In genomic region chr2:154933884-154934283, GRCm38 (mm10) we compare ENCODE assay signal across 12 mouse cellular contexts. TPM values are rescaled to one million over a fixed set of nuclear protein-coding genes. Genes with fewer than 3 reads are reported as not detected.
DNase-seq lines count a peak whose midpoint lies in the region; ATAC-seq and TF ChIP-seq lines count a peak whose summit lies in the region.
"Had no signal": no experiment of that assay in that cellular context is flagged by ENCODE, and none has a peak within 500 bp of the region (broad histone marks: within the 10 kb centered on the region; RNA-seq: fewer than 3 reads in every experiment).

No protein-coding gene starts in this region.

- no peaks in the 10 kb centered on the region for H3K4me1 ChIP-seq in intestine, postnatal 0 days (replicated peaks; ENCODE audit: control insufficient read depth, insufficient read depth, low read length)
- no peaks in the 10 kb centered on the region for H3K4me1 ChIP-seq in intestine, embryonic 16.5 days (ENCODE audit: control insufficient read depth, insufficient read depth, low read length)
- H3K4me1 ChIP-seq in embryonic facial prominence, embryonic 15.5 days, result no peaks in the 10 kb centered on the region

- H3K4me2 ChIP-seq in intestine, postnatal 0 days (replicated peaks; ENCODE audit: low read depth), result no peak overlapping the region
- H3K4me2 ChIP-seq in intestine, embryonic 16.5 days (ENCODE audit: low read depth, low read length), result no peak overlapping the region
- H3K4me2 ChIP-seq in embryonic facial prominence, embryonic 15.5 days (replicated peaks), result no peak overlapping the region

- H3K9ac ChIP-seq in intestine, postnatal 0 days (ENCODE audit: low read depth, low read length), result no peak overlapping the region
- no peak overlapping the region for H3K9ac ChIP-seq in intestine, embryonic 16.5 days (ENCODE audit: low read depth, low read length)
- no peak overlapping the region for H3K9ac ChIP-seq in embryonic facial prominence, embryonic 15.5 days

- DNase-seq in testis, postnatal 10 days (ENCODE audit: low spot score), result peak; percentile 14
- DNase-seq in testis, postnatal 14 days (ENCODE audit: low spot score), result no peak
- no peak for DNase-seq in urinary bladder, postnatal 25 days (ENCODE audit: low spot score)
- no peak for DNase-seq in cerebellum, postnatal 25 days
- DNase-seq: adrenal gland, postnatal 25 days; cerebellum, adult 18-20 months; gastrocnemius, postnatal 10 days; kidney, adult 9 months had no signal

- no peak overlapping the region for H3K27ac ChIP-seq in intestine, postnatal 0 days (ENCODE audit: low read depth, low read length)
- H3K27ac ChIP-seq in intestine, embryonic 16.5 days (ENCODE audit: low read length), result no peak overlapping the region
- 0 out of 2 replicates have a peak overlapping the region, but pooled peaks have one; percentile 39 for H3K27ac ChIP-seq in embryonic facial prominence, embryonic 15.5 days (replicated peaks)

- H3K27me3 ChIP-seq in intestine, postnatal 0 days (replicated peaks; ENCODE audit: control insufficient read depth, insufficient read depth, low read length), result no peaks in the 10 kb centered on the region
- no peaks in the 10 kb centered on the region for H3K27me3 ChIP-seq in intestine, embryonic 16.5 days (replicated peaks; ENCODE audit: control insufficient read depth, insufficient read depth, low read length)
- 0 out of 2 replicates have a peak, but pooled peaks cover 2% of the 10 kb centered on the region for H3K27me3 ChIP-seq in embryonic facial prominence, embryonic 15.5 days

- WGBS in intestine, postnatal 0 days, result 60% methylated on average over 4 of the region's 4 CpGs
- WGBS in intestine, embryonic 16.5 days, result 64% methylated on average over 4 of the region's 4 CpGs
- WGBS in embryonic facial prominence, embryonic 15.5 days, result 28% methylated on average over 4 of the region's 4 CpGs

- H3K9me3 ChIP-seq in intestine, postnatal 0 days (ENCODE audit: control insufficient read depth), result no peaks in the 10 kb centered on the region
- no peaks in the 10 kb centered on the region for H3K9me3 ChIP-seq in intestine, embryonic 16.5 days (ENCODE audit: control insufficient read depth, low read length)
- H3K9me3 ChIP-seq in embryonic facial prominence, embryonic 15.5 days (replicated peaks), result no peaks in the 10 kb centered on the region

- peak; percentile 45 for TF ChIP-seq CTCF in intestine, postnatal 0 days (IDR thresholded peaks at IDR 0.05; ENCODE audit: low read depth)

- ATAC-seq in intestine, postnatal 0 days, result no peak
- no peak for ATAC-seq in intestine, embryonic 16.5 days
- ATAC-seq in embryonic facial prominence, embryonic 15.5 days (ENCODE audit: insufficient number of reproducible peaks, low FRiP score, low TSS enrichment, low read depth), result no peak
- ATAC-seq: midbrain, embryonic 16.5 days had no signal

- no peaks in the 10 kb centered on the region for H3K36me3 ChIP-seq in intestine, postnatal 0 days (ENCODE audit: control insufficient read depth, insufficient read depth)
- H3K36me3 ChIP-seq in intestine, embryonic 16.5 days (ENCODE audit: control insufficient read depth, insufficient read depth, low read length), result no peaks in the 10 kb centered on the region
- H3K36me3 ChIP-seq in embryonic facial prominence, embryonic 15.5 days, result no peaks in the 10 kb centered on the region

- H3K4me3 ChIP-seq in intestine, postnatal 0 days (ENCODE audit: low read depth, low read length), result no peak overlapping the region
- no peak overlapping the region for H3K4me3 ChIP-seq in intestine, embryonic 16.5 days (ENCODE audit: low read length)
- no peak overlapping the region for H3K4me3 ChIP-seq in embryonic facial prominence, embryonic 15.5 days (replicated peaks)

RNA-seq across cellular contexts. Expression of gene Eif2s2, which starts 41.1 kb away (rescaled TPM):
- 80.4 and 85.5 TPM in 2 replicates for polyA plus RNA-seq in intestine, postnatal 0 days (2015; fragmentation: Nextera tagmentation; extraction: Ambion mirVana)
- 73.5 and 76.6 TPM in 2 replicates for polyA plus RNA-seq in intestine, embryonic 16.5 days (2015; fragmentation: Nextera tagmentation; extraction: Ambion mirVana)
- 96.8 and 103 TPM in 2 replicates for polyA plus RNA-seq in embryonic facial prominence, embryonic 15.5 days (2015; fragmentation: Nextera tagmentation; extraction: Ambion mirVana)
